Mouse (Mus musculus) thymus, postnatal 10 days (tissue): Measurements from ENCODE around the gene 9230102O04Rik.

ENCODE experiments used
- DNase-seq, 2 experiments: peaks; one replicate each; pipeline ENCODE4 v3.0.0; 2021; ENCODE audit warnings: low spot score in 2 of 2

Gene 9230102O04Rik

GRCm38 (mm10) chr2:9871798-9872197, 17.5 kb downstream of the 9230102O04Rik start:
- peak in 1 of 2 experiments; percentile 31 for DNase-seq

- DNase-seq, result peak; percentile 43 to 52
These were observed 18.1 kb downstream of the 9230102O04Rik start for GRCm38 (mm10) chr2:9871141-9871716.

- DNase-seq, result no peak
These were observed 22.1 kb downstream of the 9230102O04Rik start for GRCm38 (mm10) chr2:9867092-9867825.

- no peak for DNase-seq
These were observed 28.6 kb downstream of the 9230102O04Rik start for GRCm38 (mm10) chr2:9860698-9861097.

- no peak for DNase-seq
These were observed 33.5 kb downstream of the 9230102O04Rik start for GRCm38 (mm10) chr2:9855861-9856260.

- DNase-seq, result no peak
These were observed 36.3 kb downstream of the 9230102O04Rik start for GRCm38 (mm10) chr2:9852851-9853576.

- DNase-seq, result no peak
These were observed 54.1 kb downstream of the 9230102O04Rik start for GRCm38 (mm10) chr2:9835195-9835594.

- DNase-seq, result no peak
These were observed 55.6 kb downstream of the 9230102O04Rik start for GRCm38 (mm10) chr2:9833712-9834111.
